Mouse (Mus musculus) small intestine, adult 2 months (tissue): ENCODE results near the gene Mtch1.

Source experiments
- CTCF ChIP-seq: fragments of 200-500 bp; IDR thresholded peaks from 2 replicates; pipeline ENCODE4 v1.5.1; 2012; ENCODE audit warnings: low read depth, mild to moderate bottlenecking, control low read depth, inconsistent platforms, low read length, moderate library complexity, mixed read lengths; ENCODE audit not compliant: insufficient replicate concordance, insufficient read length; ENCODE audit errors: extremely low read depth
- POLR2A ChIP-seq: fragments of 200-500 bp; IDR thresholded peaks from 2 replicates; pipeline ENCODE4 v1.6.1; 2012; ENCODE audit warnings: low read depth, mild to moderate bottlenecking, control low read depth, inconsistent platforms, low read length, moderate library complexity

GRCm38 (mm10) chr17:29321765-29322602 is 25.8 kb downstream of the Mtch1 start:
- no peak for TF ChIP-seq POLR2A
- TF ChIP-seq CTCF: no peak
